Mouse (Mus musculus) midbrain, embryonic 13.5 days (tissue): ENCODE measurements around the gene Eif4b. TPM values are rescaled to one million over a fixed set of nuclear protein-coding genes. Genes with fewer than 3 reads are reported as not detected.
"Not testable (repeated sequence)": the region's sequence is repeated elsewhere in the genome, so short reads cannot be mapped to it uniquely, and the experiment has no call there.

ENCODE experiments used
- ATAC-seq: fragments of 200-750 bp; cut with Nextera tagmentation; 2 replicates; pipeline ENCODE4 v1.8.0; 2017; ENCODE audit warnings: mild to moderate bottlenecking, moderate TSS enrichment, moderate library complexity
- H3K27ac ChIP-seq: fragments of 300-500 bp; sonication (generic); 2 replicates; pipeline ENCODE4 v1.5.1; 2015; ENCODE audit warnings: inconsistent platforms, mild to moderate bottlenecking, moderate library complexity
- H3K27me3 ChIP-seq: fragments of 300-500 bp; sonication (generic); 2 replicates; pipeline ENCODE4 v1.6.1; 2015; ENCODE audit warnings: mild to moderate bottlenecking, inconsistent platforms
- H3K36me3 ChIP-seq: fragments of 300-500 bp; sonication (generic); 2 replicates; pipeline ENCODE4 v1.6.1; 2015; ENCODE audit warnings: mild to moderate bottlenecking, inconsistent platforms
- H3K4me1 ChIP-seq: fragments of 300-500 bp; sonication (generic); replicated peaks from 2 replicates; pipeline ENCODE4 v1.6.1; 2015; ENCODE audit warnings: inconsistent platforms
- H3K4me2 ChIP-seq: fragments of 300-500 bp; sonication (generic); replicated peaks from 2 replicates; pipeline ENCODE4 v1.6.1; 2015; ENCODE audit warnings: moderate library complexity, mild to moderate bottlenecking, inconsistent platforms
- H3K4me3 ChIP-seq: fragments of 300-500 bp; sonication (generic); replicated peaks from 2 replicates; pipeline ENCODE4 v1.5.1; 2015; ENCODE audit warnings: mild to moderate bottlenecking, inconsistent platforms
- H3K9ac ChIP-seq: fragments of 300-500 bp; sonication (generic); replicated peaks from 2 replicates; pipeline ENCODE4 v1.6.1; 2015; ENCODE audit warnings: mild to moderate bottlenecking, inconsistent platforms
- H3K9me3 ChIP-seq: fragments of 300-500 bp; sonication (generic); 2 replicates; pipeline ENCODE4 v1.6.1; 2016; ENCODE audit warnings: mild to moderate bottlenecking, inconsistent platforms
- WGBS: fragments of 180-500 bp; shearing (Covaris S2); methylation state at CpG from one replicate; pipeline ENCODE4 v1.1.7; 2015; 5-methylcytosine and 5-hydroxymethylcytosine counted together
- polyA plus RNA-seq: library from polyadenylated mRNA; unstranded; fragments of >200 nt; fragmentation: Nextera tagmentation; extraction: Ambion mirVana; gene quantifications from 2 replicates; pipeline ENCODE4 v1.2.1, GENCODE M21; 2015

Gene Eif4b
- polyA plus RNA-seq, 1 experiment from 2014 or later = 89.9 TPM

DNA sequence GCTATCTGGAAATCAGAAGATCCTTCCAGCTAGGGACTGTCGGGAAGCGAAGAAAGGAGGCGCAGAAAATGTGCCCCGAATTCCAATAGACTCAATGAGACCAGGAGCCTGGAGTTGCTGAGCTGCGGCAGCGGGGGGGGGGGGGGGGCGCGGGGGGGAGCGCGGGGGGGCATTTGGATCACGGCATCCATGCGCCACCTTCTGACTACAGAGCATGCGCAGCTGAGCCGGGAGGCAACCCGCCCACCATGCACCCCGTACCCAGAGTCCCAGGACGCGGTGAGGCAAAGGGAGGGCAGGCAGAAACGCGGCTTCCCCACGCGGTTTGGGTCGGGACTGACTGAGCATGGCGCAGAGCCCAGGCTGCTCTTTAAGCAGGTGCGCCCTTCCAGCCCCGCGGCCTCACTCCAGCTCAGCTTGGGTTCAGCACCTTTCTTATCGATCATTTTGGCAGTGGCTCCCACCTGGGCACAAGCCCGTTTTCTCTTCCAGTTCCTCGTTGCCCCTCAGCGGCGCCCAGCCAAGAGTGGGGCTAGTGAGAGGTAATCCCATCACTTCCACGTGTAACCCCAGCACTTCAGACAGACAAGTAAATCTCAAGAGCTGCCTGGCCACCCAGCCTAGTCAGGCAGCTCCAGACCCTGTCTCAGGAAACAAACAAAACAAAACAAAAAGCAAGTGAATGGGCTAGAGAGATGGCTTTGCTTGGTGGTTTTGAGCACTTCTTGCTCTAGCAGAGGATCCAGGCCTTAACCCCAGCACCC is 21.5 kb upstream of the Eif4b start:
- no peaks in the 10 kb centered on the region for H3K9me3 ChIP-seq
- peak; percentile 94 for ATAC-seq
- H3K4me3 ChIP-seq = peak overlapping the region; percentile 54
- peak overlapping the region; percentile 74 for H3K4me2 ChIP-seq
- H3K27me3 ChIP-seq = no peaks in the 10 kb centered on the region
- H3K9ac ChIP-seq = peak overlapping the region; percentile 76
- H3K4me1 ChIP-seq = peaks cover 4% of the 10 kb centered on the region
- WGBS = 0% methylated on average over 32 of the region's 33 CpGs
- H3K27ac ChIP-seq = peak overlapping the region; percentile 76
- no peaks in the 10 kb centered on the region for H3K36me3 ChIP-seq

DNA sequence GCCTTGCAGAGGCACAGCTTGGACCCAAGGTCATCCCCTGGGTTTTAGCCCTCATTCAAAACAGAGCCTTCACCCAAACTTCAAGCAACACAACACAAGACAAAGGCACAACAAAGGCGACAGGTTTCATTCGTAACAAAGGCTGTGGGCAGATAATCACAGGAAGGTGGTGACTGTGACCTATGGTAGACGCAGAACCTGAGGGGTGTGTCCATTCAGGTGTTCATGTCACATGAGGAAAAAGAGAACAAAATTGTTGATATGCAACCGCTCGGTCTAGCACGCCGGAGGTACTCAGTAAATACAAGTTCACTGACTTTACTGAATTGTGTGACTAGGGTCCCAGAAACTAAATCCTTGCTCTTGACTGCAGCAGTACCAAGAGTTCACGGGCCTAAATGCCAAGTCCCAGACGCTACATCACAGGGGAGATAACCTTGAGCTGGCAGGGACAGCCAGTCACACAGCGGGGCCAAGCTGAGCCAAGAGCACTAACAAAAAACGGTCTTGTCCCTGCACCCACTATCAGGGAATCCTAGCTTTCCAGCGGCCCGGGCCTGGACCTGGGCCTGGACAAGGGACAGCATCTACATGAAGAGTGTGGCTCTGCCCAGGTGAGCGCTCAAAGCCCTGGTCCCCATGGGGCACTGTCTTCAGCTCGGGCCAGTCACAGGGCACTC is 16.9 kb upstream of the Eif4b start:
- H3K9me3 ChIP-seq = no peaks in the 10 kb centered on the region
- no peak overlapping the region for H3K27ac ChIP-seq
- WGBS = 89% methylated on average over 15 of the region's 15 CpGs
- no peak for ATAC-seq
- H3K4me2 ChIP-seq = no peak overlapping the region
- no peaks in the 10 kb centered on the region for H3K36me3 ChIP-seq
- H3K9ac ChIP-seq = no peak overlapping the region
- peaks cover under 1% of the 10 kb centered on the region for H3K4me1 ChIP-seq
- H3K4me3 ChIP-seq = no peak overlapping the region
- no peaks in the 10 kb centered on the region for H3K27me3 ChIP-seq

DNA sequence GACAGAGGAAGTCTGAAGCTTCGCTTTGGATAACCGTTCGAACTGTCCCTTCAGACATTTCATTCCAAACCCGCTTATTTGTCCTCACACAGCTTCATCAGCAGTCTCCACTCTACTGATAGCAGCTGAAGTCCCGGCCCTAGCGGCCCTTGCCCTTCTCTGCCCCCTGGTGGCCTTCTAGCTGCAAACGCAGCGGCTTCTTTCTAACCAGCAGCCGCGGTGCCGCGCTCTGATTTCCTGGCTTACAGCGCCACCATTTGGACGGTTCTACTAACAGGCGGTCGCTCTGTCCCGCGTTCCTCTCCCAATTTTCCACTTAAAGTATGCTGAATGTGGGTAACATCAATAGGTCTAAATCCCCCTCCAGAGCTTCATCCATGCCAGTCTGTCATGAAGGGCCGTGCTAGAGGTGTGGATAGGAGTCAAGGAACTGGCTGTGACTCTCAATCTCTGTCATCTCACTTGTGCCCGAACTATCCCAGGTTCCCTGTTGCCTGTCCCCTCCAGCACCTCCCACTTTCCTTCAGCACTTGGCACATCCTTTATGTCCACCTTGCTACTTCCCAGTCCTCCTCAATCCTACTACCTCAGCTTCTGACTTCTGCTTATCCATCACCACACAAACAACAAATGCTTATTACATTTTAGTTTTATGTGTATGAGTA is 7.8 kb upstream of the Eif4b start:
- H3K4me1 ChIP-seq = no peaks in the 10 kb centered on the region
- no peak overlapping the region for H3K4me2 ChIP-seq
- no peaks in the 10 kb centered on the region for H3K36me3 ChIP-seq
- 6% methylated on average over 20 of the region's 20 CpGs for WGBS
- H3K9me3 ChIP-seq = no peaks in the 10 kb centered on the region
- H3K27me3 ChIP-seq = peaks cover 29% of the 10 kb centered on the region
- H3K27ac ChIP-seq = no peak overlapping the region
- ATAC-seq = peak; percentile 83
- no peak overlapping the region for H3K4me3 ChIP-seq
- 0 out of 2 replicates have a peak overlapping the region, but pooled peaks have one; percentile 28 for H3K9ac ChIP-seq

DNA sequence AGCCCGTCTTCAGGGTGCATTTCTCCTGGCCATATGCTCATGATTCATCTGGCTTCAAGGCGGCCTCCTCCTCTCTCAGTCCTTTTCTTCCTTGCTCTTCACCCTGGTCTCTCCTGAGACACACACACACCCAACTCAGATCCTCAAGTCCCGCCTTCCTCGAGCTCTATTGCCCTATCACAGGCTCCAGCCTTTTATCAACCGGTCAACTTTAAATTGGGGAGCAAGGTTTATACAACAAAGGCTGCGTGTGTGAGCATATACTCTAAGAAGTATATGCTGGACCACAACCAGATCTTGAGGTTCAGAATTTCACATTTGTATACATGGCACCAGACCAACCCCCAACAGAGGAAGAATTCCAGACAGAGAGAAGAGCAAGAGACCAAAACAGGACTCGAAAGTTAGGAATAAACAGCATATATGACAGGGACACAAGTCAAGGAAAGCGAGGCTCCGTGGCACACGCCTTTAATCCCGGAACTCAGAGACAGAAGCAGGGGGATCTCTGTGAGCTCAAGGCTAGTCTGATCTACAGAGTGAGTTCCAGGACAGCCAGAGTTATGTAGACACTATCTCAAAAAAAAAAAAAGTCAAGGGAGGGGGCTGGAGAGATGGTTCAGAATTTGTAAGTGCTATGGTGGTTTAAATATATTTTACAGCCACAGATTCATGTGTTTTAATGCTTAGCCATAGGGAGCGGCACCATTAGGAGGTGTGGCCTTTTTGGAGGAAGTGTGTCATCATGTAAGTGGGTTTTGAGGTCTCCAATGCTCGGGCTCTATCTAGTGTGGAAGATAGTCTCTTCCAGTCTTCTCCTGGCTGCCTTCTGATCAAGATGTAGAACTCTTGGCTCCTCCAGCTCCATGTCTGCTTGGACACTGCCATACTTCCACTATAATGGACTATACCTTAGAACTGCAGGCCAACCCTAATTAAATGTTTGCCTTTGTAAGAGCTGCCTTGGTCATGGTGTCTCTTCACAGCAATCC is 2.8 kb upstream of the Eif4b start:
- no peak overlapping the region for H3K4me2 ChIP-seq
- peaks cover 29% of the 10 kb centered on the region for H3K27me3 ChIP-seq
- H3K27ac ChIP-seq = no peak overlapping the region
- no peak for ATAC-seq
- H3K36me3 ChIP-seq = no peaks in the 10 kb centered on the region
- peaks cover 18% of the 10 kb centered on the region for H3K4me1 ChIP-seq
- no peak overlapping the region for H3K4me3 ChIP-seq
- H3K9ac ChIP-seq = no peak overlapping the region
- WGBS = 73% methylated on average over 13 of the region's 13 CpGs
- no peaks in the 10 kb centered on the region for H3K9me3 ChIP-seq

DNA sequence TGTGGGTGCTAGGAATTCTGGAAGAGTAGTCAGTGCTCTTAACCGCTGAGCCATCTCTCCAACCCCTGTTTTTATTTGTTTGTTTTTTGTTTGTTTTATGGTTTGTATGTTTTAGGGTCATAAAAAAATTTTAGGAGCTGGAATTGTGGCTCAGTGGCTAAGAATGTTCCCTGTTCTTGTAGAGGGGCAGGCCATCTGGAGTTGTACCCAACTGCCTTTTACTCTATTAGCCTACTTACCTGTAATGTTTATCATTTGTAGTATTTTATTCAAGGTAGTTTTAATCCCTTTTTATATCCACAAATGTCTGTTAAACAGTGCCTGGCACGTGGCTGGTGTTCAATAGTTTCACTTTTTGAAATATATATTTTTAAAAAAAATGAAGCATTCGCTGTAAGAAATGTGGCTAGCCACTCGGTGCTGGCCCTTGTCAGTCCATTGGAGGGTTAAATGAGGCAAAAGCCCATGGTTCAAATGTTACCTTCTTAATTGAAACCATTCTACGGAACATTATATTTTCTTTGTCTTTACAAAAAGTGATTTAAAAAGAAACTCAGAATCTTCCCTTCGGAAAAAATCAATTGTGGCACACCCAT is 512 bp upstream of the Eif4b start:
- no peaks in the 10 kb centered on the region for H3K36me3 ChIP-seq
- H3K27ac ChIP-seq = peak overlapping the region; percentile 97
- H3K9me3 ChIP-seq = no peaks in the 10 kb centered on the region
- peak overlapping the region; percentile 74 for H3K4me3 ChIP-seq
- peak; percentile 55 for ATAC-seq
- peaks cover 25% of the 10 kb centered on the region for H3K4me1 ChIP-seq
- WGBS = 17% methylated on average over 6 of the region's 6 CpGs
- H3K27me3 ChIP-seq = peaks cover 11% of the 10 kb centered on the region; the same call in 1 of the 2 replicates
- peak overlapping the region; percentile 53 for H3K9ac ChIP-seq
- H3K4me2 ChIP-seq = peak overlapping the region; percentile 44

DNA sequence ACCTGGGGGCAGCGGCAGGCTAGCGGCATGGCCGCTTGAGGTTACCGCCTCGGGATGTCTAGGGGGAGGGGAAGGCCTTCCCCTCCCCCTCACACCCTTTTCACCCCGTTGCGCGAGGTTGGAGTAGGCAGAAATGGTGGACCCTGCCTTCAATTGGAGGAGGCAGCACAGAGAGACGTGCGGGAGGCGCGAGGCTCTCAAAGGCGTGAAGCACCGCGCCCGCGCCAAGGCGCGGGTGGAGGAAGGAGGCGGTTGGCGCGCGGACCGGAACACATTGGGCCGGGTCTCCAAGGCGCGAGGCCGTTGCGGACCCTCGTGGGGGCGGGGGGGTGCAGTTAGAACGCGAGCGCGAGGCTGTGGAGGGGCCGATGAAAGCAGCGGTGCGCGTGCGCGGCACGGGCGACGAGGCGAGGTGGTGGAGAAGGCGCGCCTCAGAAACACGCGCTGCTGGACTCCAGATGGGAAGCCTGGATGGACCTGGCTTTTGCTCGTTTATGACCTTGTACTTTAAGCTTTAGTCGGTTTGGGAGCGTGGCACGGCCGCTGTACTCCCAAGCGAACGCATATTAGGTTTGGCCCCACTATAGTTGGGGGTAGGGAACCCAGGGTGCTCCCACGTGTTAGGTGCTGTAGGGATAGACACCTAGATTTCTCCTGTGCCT is 628 bp downstream of the Eif4b start:
- Histone ChIP-seq H3K36me3 (no peaks in the 10 kb centered on the region), H3K27ac (peak overlapping the region; percentile 97), H3K4me2 (peak overlapping the region; percentile 94), H3K4me1 (peaks cover 25% of the 10 kb centered on the region), H3K4me3 (peak overlapping the region; percentile 74), H3K27me3 (peaks cover 8% of the 10 kb centered on the region; the same call in 1 of the 2 replicates), H3K9me3 (no peaks in the 10 kb centered on the region), H3K9ac (peak overlapping the region; percentile 90)
- under 1% methylated on average over 57 of the region's 57 CpGs for WGBS
- ATAC-seq = peak; percentile 53

DNA sequence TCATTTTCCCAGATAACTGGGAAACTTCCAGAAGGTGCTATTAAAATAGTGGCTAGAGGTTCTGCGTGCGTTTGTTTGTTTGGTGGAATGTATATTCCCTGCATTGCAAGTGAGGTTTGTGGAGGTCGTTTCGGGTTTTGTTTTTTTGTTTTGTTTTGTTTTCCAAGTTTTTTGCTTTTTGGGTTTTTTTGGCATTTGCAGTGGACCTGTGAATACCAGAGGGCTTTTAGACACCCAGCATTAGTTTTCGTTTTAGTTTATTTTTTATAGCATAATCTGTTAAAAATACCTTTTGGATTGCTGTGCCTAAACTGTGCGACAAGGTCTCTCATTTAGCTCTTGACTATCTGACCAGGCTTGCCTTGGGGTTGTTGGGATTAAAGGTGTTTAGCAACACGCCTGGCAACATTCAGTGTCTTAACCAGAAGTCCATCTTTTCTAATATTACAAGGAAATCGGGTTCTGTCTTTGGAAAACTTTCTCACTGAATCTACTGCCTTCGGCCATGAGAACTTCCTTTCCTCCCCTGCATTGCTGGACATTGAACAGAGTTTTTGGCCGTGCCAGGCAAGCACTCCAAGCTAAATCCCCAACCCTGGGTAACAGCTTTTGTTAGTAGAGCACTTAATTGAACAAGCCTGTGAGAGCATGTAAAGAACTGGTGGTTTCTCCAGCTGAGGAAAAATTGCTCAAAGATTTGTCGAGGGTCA is 1.5 kb downstream of the Eif4b start:
- H3K9me3 ChIP-seq = no peaks in the 10 kb centered on the region
- 18% methylated on average over 11 of the region's 11 CpGs for WGBS
- no peak for ATAC-seq
- H3K27me3 ChIP-seq = 0 out of 2 replicates have a peak, but pooled peaks cover 1% of the 10 kb centered on the region
- peak overlapping the region; percentile 97 for H3K27ac ChIP-seq
- H3K4me1 ChIP-seq = peaks cover 25% of the 10 kb centered on the region
- H3K36me3 ChIP-seq = no peaks in the 10 kb centered on the region
- H3K9ac ChIP-seq = peak overlapping the region; percentile 90
- peak overlapping the region; percentile 74 for H3K4me3 ChIP-seq
- H3K4me2 ChIP-seq = peak overlapping the region; percentile 94

DNA sequence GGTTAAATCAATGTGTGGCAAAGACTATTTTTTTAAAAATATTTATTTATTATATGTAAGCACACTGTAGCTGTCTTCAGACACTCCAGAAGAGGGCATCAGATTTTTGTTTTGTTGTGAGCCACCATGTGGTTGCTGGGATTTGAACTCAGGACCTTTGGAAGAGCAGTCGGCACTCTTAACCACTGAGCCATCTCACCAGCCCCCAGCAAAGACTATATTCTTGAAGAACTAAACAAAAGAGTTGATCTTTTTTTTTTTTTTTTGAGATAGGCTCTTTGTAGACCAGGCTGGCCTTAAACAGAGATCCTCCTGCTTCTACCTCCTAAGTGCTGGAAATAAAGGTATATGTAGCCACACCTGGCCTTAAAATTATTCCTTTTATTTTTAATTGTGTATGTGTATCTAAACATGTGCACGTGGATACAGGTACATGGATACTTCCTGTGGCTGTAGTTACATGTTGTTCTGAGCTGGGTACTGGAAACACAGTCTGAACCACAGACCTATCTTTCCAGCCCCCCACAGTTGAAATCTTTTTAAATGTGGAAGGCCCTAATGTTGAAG is 3.6 kb downstream of the Eif4b start:
- H3K4me2 ChIP-seq = no peak overlapping the region
- no peaks in the 10 kb centered on the region for H3K27me3 ChIP-seq
- H3K4me1 ChIP-seq = peaks cover 25% of the 10 kb centered on the region
- H3K27ac ChIP-seq = no peak overlapping the region
- peaks cover 3% of the 10 kb centered on the region; the same call in 1 of the 2 replicates for H3K36me3 ChIP-seq
- ATAC-seq = no peak
- no peaks in the 10 kb centered on the region for H3K9me3 ChIP-seq
- H3K4me3 ChIP-seq = no peak overlapping the region
- 94% methylated on average over 2 of the region's 2 CpGs for WGBS
- H3K9ac ChIP-seq = no peak overlapping the region

DNA sequence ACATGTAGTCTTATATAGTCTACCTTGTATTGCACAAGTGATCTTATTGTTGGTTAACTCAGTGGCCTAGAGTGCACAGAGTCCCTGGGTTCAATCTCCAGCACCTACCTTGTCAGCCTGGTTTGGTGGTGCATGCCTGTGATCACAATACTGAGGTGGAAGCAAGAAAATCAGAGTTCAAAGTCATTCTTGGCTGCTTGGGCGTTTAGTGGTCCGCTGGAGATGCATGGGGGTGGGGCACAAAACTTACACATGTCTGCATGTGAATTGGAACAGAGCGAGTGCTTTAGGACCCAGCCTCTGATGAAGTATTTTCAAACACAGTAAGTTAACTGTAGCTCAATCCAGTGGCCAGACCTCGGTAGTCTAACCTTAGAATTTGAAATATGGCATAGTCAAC is 5.6 kb downstream of the Eif4b start:
- Histone ChIP-seq H3K9ac (no peak overlapping the region), H3K4me1 (peaks cover 21% of the 10 kb centered on the region), H3K36me3 (peaks cover 19% of the 10 kb centered on the region), H3K27ac (no peak overlapping the region), H3K9me3 (no peaks in the 10 kb centered on the region), H3K4me2 (no peak overlapping the region), H3K27me3 (no peaks in the 10 kb centered on the region), H3K4me3 (no peak overlapping the region)
- 90% methylated on average over 4 of the region's 4 CpGs for WGBS
- ATAC-seq = no peak

DNA sequence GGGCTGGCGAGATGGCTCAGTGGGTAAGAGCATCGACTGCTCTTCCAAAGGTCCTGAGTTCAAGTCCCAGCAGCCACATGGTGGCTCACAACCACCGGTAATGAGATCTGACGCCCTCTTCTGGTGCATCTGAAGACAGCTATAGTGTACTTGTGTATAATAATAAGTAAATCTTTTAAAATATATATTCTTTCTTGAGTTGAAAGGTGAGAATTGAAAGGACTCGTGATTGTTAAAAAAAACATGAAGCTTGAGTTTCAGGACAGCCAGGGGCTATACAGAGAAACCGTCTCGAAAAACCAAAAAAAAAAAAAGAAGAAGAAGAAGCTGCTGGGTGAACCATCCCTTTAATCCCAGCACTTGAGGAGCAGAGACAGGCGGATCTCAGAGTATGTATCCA is 6.4 kb downstream of the Eif4b start:
- H3K36me3 ChIP-seq = peaks cover 26% of the 10 kb centered on the region
- WGBS = 85% methylated on average over 8 of the region's 8 CpGs
- H3K9me3 ChIP-seq, H3K9ac ChIP-seq, H3K27me3 ChIP-seq, H3K27ac ChIP-seq, H3K4me2 ChIP-seq, H3K4me3 ChIP-seq, ATAC-seq: not testable (repeated sequence)
- peaks cover 16% of the 10 kb centered on the region for H3K4me1 ChIP-seq
